Mouse (Mus musculus): Measurements from ENCODE around the gene Gid8. TPM values are rescaled to one million over a fixed set of nuclear protein-coding genes. Genes with fewer than 3 reads are reported as not detected.
A peak's percentile ranks its signal among the peaks of the same experiment; 100 is the strongest.

The Gid8 gene
- polyA plus RNA-seq, 1 experiment from 2014 or later = 64.9 TPM

DNA sequence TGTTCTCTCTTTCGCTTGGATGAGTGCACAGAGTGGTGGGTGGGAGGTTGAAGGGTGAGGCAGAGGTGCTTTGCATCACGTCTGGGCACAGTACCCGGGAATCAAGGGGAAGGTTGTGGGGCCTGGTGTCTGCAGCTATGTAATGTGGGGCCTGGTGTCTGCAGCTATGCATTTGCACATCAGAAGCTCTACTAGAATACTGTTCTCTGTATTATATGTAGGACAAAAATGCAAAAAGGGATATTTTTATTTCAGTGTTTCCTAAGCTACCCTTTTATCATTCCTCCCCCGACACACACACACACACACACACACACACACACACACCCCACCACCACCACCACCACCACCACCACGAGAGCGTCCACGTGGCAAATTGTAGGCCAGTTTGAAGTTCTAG lies 25.3 kb downstream of the Gid8 start:
- 78% methylated on average over 7 of the region's 7 CpGs for WGBS
- no peaks in the 10 kb centered on the region for H3K27me3 ChIP-seq (ENCODE audit: control insufficient read depth, insufficient read depth, low read length)
- H3K4me3 ChIP-seq (ENCODE audit: low read depth, low read length) = no peak overlapping the region
- H3K4me2 ChIP-seq (ENCODE audit: low read depth, severe bottlenecking) = no peak overlapping the region
- no peak for ATAC-seq (ENCODE audit: insufficient number of reproducible peaks, low FRiP score, low TSS enrichment, low read depth)
- no peak for DNase-seq (ENCODE audit: low spot score)
- H3K27ac ChIP-seq (replicated peaks; ENCODE audit: low read depth, low read length) = no peak overlapping the region
- no peaks in the 10 kb centered on the region for H3K4me1 ChIP-seq (ENCODE audit: control insufficient read depth, insufficient read depth, low read length)
- no peaks in the 10 kb centered on the region for H3K36me3 ChIP-seq (ENCODE audit: control insufficient read depth, insufficient read depth, low read length)
- H3K9me3 ChIP-seq (ENCODE audit: control insufficient read depth, low read length) = no peaks in the 10 kb centered on the region
- no peak overlapping the region for H3K9ac ChIP-seq (ENCODE audit: low read length)

DNA sequence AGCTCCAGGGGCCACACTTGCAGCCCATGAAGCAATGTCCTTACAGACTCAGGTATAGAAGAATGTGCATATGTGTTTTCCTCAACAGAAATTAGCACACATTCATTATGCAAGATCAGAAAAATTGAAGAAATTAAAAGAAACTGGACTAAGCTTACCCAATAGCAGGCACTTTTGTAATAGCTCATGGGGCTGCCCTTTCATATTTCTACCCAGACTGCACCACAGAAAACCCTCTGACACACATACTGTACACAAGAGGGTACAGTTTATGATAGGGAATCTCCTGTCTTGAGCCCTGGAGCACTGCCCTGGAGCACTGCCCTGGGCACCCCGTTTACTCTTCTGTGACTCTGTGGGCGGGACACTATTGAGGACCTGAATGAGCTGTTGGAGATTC lies 28.1 kb downstream of the Gid8 start:
- no peaks in the 10 kb centered on the region for H3K27me3 ChIP-seq (ENCODE audit: control insufficient read depth, insufficient read depth, low read length)
- 76% methylated on average over 2 of the region's 2 CpGs for WGBS
- H3K27ac ChIP-seq (replicated peaks; ENCODE audit: low read depth, low read length) = no peak overlapping the region
- no peak overlapping the region for H3K4me2 ChIP-seq (ENCODE audit: low read depth, severe bottlenecking)
- no peak overlapping the region for H3K4me3 ChIP-seq (ENCODE audit: low read depth, low read length)
- no peak overlapping the region for H3K9ac ChIP-seq (ENCODE audit: low read length)
- no peaks in the 10 kb centered on the region for H3K36me3 ChIP-seq (ENCODE audit: control insufficient read depth, insufficient read depth, low read length)
- H3K9me3 ChIP-seq (ENCODE audit: control insufficient read depth, low read length) = no peaks in the 10 kb centered on the region
- ATAC-seq (ENCODE audit: insufficient number of reproducible peaks, low FRiP score, low TSS enrichment, low read depth) = no peak
- no peak for DNase-seq (ENCODE audit: low spot score)
- H3K4me1 ChIP-seq (ENCODE audit: control insufficient read depth, insufficient read depth, low read length) = no peaks in the 10 kb centered on the region

DNA sequence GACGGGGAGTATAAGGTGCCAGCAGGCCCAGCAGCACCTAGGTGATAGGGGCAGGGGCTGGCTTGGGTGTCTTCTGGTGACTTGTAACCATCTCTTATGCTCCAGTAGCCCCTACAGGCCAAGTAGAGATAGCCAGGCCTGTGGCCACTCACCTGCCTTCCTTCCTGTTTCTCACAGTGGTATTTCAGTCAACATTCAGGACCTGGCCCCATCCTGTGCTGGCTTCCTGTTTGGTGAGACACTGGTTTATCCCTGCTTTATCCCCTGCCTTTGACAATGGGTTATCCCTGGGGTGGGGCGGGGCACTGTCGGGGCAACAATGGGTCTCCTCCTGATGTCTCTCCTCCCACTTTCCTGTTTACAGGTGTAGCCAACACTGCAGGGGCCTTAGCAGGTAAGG lies 30.4 kb downstream of the Gid8 start:
- Histone ChIP-seq H3K9ac (ENCODE audit: low read length) (no peak overlapping the region), H3K4me2 (ENCODE audit: low read depth, severe bottlenecking) (no peak overlapping the region), H3K4me3 (ENCODE audit: low read depth, low read length) (no peak overlapping the region), H3K4me1 (ENCODE audit: control insufficient read depth, insufficient read depth, low read length) (no peaks in the 10 kb centered on the region), H3K36me3 (ENCODE audit: control insufficient read depth, insufficient read depth, low read length) (no peaks in the 10 kb centered on the region), H3K27ac (replicated peaks; ENCODE audit: low read depth, low read length) (no peak overlapping the region), H3K27me3 (ENCODE audit: control insufficient read depth, insufficient read depth, low read length) (no peaks in the 10 kb centered on the region), H3K9me3 (ENCODE audit: control insufficient read depth, low read length) (no peaks in the 10 kb centered on the region)
- no peak for ATAC-seq (ENCODE audit: insufficient number of reproducible peaks, low FRiP score, low TSS enrichment, low read depth)
- no peak for DNase-seq (ENCODE audit: low spot score)
- 28% methylated on average over 3 of the region's 3 CpGs for WGBS

DNA sequence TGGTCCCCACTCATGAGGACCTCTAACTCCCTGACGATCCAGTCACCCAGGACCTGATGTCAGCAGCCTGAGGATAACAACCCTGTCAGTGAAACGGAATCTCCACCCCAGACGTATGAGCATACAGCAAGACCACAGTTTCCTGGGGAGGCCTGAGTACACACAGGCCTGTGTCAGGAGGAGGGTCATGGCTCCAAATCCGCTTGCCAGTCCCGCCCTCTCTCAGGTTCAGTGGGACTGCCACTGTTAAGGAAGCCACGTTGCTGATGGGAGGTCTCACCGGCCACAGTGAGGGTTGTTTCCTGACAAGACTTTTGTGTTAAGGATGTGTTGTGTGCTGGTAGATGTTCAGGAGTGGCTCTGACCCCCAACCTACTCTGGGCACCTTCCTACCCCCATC lies 31.5 kb downstream of the Gid8 start:
- Histone ChIP-seq H3K4me3 (ENCODE audit: low read depth, low read length) (no peak overlapping the region), H3K27me3 (ENCODE audit: control insufficient read depth, insufficient read depth, low read length) (no peaks in the 10 kb centered on the region), H3K4me1 (ENCODE audit: control insufficient read depth, insufficient read depth, low read length) (no peaks in the 10 kb centered on the region), H3K4me2 (ENCODE audit: low read depth, severe bottlenecking) (no peak overlapping the region), H3K9me3 (ENCODE audit: control insufficient read depth, low read length) (no peaks in the 10 kb centered on the region), H3K9ac (ENCODE audit: low read length) (no peak overlapping the region), H3K36me3 (ENCODE audit: control insufficient read depth, insufficient read depth, low read length) (no peaks in the 10 kb centered on the region), H3K27ac (replicated peaks; ENCODE audit: low read depth, low read length) (no peak overlapping the region)
- DNase-seq (ENCODE audit: low spot score) (no peak), ATAC-seq (ENCODE audit: insufficient number of reproducible peaks, low FRiP score, low TSS enrichment, low read depth) (no peak)
- 79% methylated on average over 7 of the region's 7 CpGs for WGBS

DNA sequence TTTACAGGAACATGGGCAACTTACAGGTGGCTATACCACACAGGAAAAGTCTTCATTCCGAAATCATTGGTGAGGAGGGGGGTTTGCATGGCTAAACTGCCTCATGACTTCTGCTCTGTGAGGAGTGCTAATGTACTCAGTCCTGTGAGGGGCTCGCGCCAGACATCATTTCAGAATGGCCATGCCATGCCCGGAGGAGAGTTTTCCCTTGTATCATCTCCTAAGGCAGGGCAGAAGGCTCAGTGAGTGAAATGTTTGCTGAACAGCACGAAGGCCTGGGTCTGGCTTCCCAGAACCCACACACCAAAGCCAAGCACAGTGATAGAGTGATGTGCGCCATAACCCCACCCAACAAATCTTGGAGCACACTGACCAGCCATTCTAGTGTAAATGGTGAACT lies 32.9 kb downstream of the Gid8 start:
- Histone ChIP-seq H3K4me2 (ENCODE audit: low read depth, severe bottlenecking) (no peak overlapping the region), H3K27ac (replicated peaks; ENCODE audit: low read depth, low read length) (no peak overlapping the region), H3K27me3 (ENCODE audit: control insufficient read depth, insufficient read depth, low read length) (no peaks in the 10 kb centered on the region), H3K9me3 (ENCODE audit: control insufficient read depth, low read length) (no peaks in the 10 kb centered on the region), H3K36me3 (ENCODE audit: control insufficient read depth, insufficient read depth, low read length) (no peaks in the 10 kb centered on the region), H3K9ac (ENCODE audit: low read length) (no peak overlapping the region), H3K4me1 (ENCODE audit: control insufficient read depth, insufficient read depth, low read length) (no peaks in the 10 kb centered on the region), H3K4me3 (ENCODE audit: low read depth, low read length) (no peak overlapping the region)
- DNase-seq (ENCODE audit: low spot score) = no peak
- 91% methylated on average over 6 of the region's 6 CpGs for WGBS
- no peak for ATAC-seq (ENCODE audit: insufficient number of reproducible peaks, low FRiP score, low TSS enrichment, low read depth)

DNA sequence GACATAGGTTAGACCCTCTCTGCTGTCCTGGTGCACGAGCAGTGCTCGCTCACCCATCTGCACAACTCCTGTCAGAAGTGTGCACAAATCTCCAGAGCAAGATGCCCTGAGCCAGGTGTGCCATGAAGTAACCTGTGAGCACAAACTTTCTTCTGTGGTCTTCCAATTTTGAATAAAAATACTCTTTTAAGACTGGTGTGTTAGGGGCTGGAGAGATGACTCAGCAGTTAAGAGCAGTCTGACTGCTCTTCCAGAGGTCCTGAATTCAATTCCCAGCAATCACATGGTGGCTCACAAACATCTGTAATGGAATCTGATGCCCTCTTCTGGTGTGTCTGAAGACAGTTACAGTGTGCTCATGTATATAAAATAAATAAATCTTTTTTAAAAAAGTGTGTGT lies 33.4 kb downstream of the Gid8 start:
- Histone ChIP-seq H3K4me2 (ENCODE audit: low read depth, severe bottlenecking) (no peak overlapping the region), H3K4me1 (ENCODE audit: control insufficient read depth, insufficient read depth, low read length) (no peaks in the 10 kb centered on the region), H3K36me3 (ENCODE audit: control insufficient read depth, insufficient read depth, low read length) (no peaks in the 10 kb centered on the region), H3K9ac (ENCODE audit: low read length) (no peak overlapping the region), H3K27ac (replicated peaks; ENCODE audit: low read depth, low read length) (no peak overlapping the region), H3K4me3 (ENCODE audit: low read depth, low read length) (no peak overlapping the region), H3K9me3 (ENCODE audit: control insufficient read depth, low read length) (no peaks in the 10 kb centered on the region), H3K27me3 (ENCODE audit: control insufficient read depth, insufficient read depth, low read length) (no peaks in the 10 kb centered on the region)
- DNase-seq (ENCODE audit: low spot score) = no peak
- no peak for ATAC-seq (ENCODE audit: insufficient number of reproducible peaks, low FRiP score, low TSS enrichment, low read depth)
- 94% methylated on average over 2 of the region's 2 CpGs for WGBS

DNA sequence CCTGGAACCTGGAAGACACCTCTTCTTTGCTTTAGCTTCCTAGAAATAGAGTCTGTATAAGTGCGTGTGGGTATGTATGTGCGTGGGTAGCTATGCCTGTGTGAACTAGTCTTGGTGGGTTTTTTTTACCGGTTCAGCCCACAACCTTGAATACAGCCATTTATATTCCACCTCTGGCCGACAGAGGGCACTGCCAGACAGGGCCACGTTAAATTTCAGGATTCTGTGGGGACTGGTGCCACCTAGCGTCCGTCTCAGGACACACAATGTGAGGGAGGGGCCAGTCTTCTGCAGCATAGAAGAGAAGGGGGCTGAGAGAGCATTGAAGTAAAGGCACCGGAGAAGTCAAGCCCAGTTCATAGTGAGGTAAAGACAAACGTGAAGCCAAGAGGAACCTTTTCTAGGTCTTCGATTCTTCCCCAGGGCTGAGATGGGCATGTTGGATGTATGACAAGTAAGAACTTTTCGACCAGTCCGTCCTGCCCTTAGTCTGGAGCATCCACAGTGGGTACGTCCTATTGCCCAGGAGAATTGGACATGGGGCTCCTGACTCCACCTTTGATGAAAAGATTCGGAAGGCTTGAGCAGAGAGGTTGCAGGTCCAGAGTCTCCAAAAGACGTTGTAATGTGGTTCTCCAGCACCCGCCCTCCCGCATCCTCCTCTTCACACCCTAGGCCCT lies 35.5 kb downstream of the Gid8 start:
- no peaks in the 10 kb centered on the region for H3K4me1 ChIP-seq (ENCODE audit: control insufficient read depth, insufficient read depth, low read length)
- 37% methylated on average over 17 of the region's 17 CpGs for WGBS

DNA sequence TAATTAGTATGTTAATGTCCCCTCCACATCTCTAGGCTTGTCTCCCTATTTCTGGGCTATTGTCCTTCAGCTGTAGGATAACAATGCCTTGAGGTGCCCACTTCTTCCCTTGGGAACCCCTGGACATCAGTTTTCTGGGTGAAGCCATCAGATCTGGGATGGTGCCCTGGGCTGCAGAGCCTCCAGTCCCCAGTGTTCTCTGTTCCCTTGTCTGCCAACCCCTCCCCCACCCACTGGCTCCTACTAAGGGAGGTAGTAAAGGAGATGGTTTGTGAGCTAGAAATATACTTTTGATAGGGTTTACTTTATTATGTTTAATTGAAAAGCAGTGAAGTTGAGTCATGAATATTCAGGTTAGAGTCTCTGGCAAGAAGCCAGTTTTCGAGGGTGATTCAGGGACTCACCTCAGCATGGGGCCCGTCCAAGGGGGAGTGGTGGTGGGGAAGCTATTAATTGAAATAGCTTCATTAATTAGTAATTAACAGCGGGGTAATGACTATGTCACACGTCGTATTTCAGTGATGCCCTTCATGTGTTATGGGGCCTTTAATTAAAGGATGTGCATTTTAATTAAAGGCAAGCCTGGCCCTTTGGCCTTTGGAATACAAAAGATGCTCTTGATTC lies 36.8 kb downstream of the Gid8 start:
- DNase-seq (ENCODE audit: low spot score) (no peak), ATAC-seq (ENCODE audit: insufficient number of reproducible peaks, low FRiP score, low TSS enrichment, low read depth) (no peak)
- WGBS = 40% methylated on average over 5 of the region's 5 CpGs
- no peaks in the 10 kb centered on the region for H3K9me3 ChIP-seq (ENCODE audit: control insufficient read depth, low read length)
- H3K4me2 ChIP-seq (ENCODE audit: low read depth, severe bottlenecking) = no peak overlapping the region
- no peaks in the 10 kb centered on the region for H3K36me3 ChIP-seq (ENCODE audit: control insufficient read depth, insufficient read depth, low read length)
- no peaks in the 10 kb centered on the region for H3K4me1 ChIP-seq (ENCODE audit: control insufficient read depth, insufficient read depth, low read length)
- no peak overlapping the region for H3K27ac ChIP-seq (replicated peaks; ENCODE audit: low read depth, low read length)
- no peaks in the 10 kb centered on the region for H3K27me3 ChIP-seq (ENCODE audit: control insufficient read depth, insufficient read depth, low read length)
- H3K9ac ChIP-seq (ENCODE audit: low read length) = no peak overlapping the region
- H3K4me3 ChIP-seq (ENCODE audit: low read depth, low read length) = no peak overlapping the region

More for the DNA sequence above, 35.5 kb downstream of the Gid8 start:
- H3K4me3 ChIP-seq (ENCODE audit: low read depth, low read length) = no peak overlapping the region
- peak; percentile 93 for DNase-seq (ENCODE audit: low spot score)
- no peaks in the 10 kb centered on the region for H3K36me3 ChIP-seq (ENCODE audit: control insufficient read depth, insufficient read depth, low read length)
- H3K9ac ChIP-seq (ENCODE audit: low read length) = no peak overlapping the region
- 0 out of 2 replicates have a peak, but pooled peaks have one; percentile 35 for ATAC-seq (ENCODE audit: insufficient number of reproducible peaks, low FRiP score, low TSS enrichment, low read depth)
- no peak overlapping the region for H3K27ac ChIP-seq (replicated peaks; ENCODE audit: low read depth, low read length)
- no peaks in the 10 kb centered on the region for H3K27me3 ChIP-seq (ENCODE audit: control insufficient read depth, insufficient read depth, low read length)
- H3K4me2 ChIP-seq (ENCODE audit: low read depth, severe bottlenecking) = no peak overlapping the region
- no peaks in the 10 kb centered on the region for H3K9me3 ChIP-seq (ENCODE audit: control insufficient read depth, low read length)

DNA sequence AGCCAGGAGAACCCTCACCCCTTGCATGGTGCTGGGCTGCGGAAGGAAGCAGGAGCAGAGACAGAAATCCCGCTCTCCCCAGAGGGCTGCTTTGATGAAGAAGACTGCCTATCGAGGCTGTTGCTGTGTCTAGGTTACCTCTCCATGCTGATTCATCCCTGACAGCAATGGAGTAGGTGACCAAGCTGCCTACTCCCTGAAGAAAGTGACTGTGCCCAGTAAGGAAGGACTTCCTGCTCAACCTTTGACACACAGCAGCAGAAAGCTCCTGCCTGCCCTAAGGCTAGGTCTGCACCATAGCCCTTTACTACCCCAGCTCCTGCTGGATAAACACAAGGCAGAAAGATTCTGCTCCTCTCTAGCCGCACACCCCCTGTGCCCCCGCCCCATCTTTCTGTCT lies 39.0 kb downstream of the Gid8 start:
- Histone ChIP-seq H3K27ac (replicated peaks; ENCODE audit: low read depth, low read length) (no peak overlapping the region), H3K9ac (ENCODE audit: low read length) (no peak overlapping the region), H3K9me3 (ENCODE audit: control insufficient read depth, low read length) (no peaks in the 10 kb centered on the region), H3K4me1 (ENCODE audit: control insufficient read depth, insufficient read depth, low read length) (no peaks in the 10 kb centered on the region), H3K4me2 (ENCODE audit: low read depth, severe bottlenecking) (no peak overlapping the region), H3K4me3 (ENCODE audit: low read depth, low read length) (no peak overlapping the region), H3K36me3 (ENCODE audit: control insufficient read depth, insufficient read depth, low read length) (no peaks in the 10 kb centered on the region), H3K27me3 (ENCODE audit: control insufficient read depth, insufficient read depth, low read length) (no peaks in the 10 kb centered on the region)
- 63% methylated on average over 5 of the region's 5 CpGs for WGBS
- DNase-seq (ENCODE audit: low spot score) (no peak), ATAC-seq (ENCODE audit: insufficient number of reproducible peaks, low FRiP score, low TSS enrichment, low read depth) (no peak)
